Mouse (Mus musculus): ENCODE results near the gene 4930583I09Rik. TPM values are rescaled to one million over a fixed set of nuclear protein-coding genes. Genes with fewer than 3 reads are reported as not detected.

4930583I09Rik gene
- polyA plus RNA-seq, 1 experiment from 2014 or later: not detected

GRCm38 (mm10) chr17:64827482-64827881 lies 8.4 kb downstream of the 4930583I09Rik start:
- Histone ChIP-seq H3K4me2 (no peak overlapping the region), H3K36me3 (no peaks in the 10 kb centered on the region), H3K4me1 (no peaks in the 10 kb centered on the region), H3K9ac (no peak overlapping the region), H3K4me3 (no peak overlapping the region), H3K9me3 (no peaks in the 10 kb centered on the region), H3K27me3 (replicated peaks) (0 out of 2 replicates have a peak, but pooled peaks cover 9% of the 10 kb centered on the region), H3K27ac (replicated peaks) (no peak overlapping the region)
- 82% methylated on average over 5 of the region's 5 CpGs for WGBS
- ATAC-seq (ENCODE audit: extremely low read depth, insufficient number of reproducible peaks, low FRiP score, low TSS enrichment): no peak

GRCm38 (mm10) chr17:64826843-64827242 lies 9.0 kb downstream of the 4930583I09Rik start:
- no peak overlapping the region for H3K27ac ChIP-seq (replicated peaks)
- no peak overlapping the region for H3K4me3 ChIP-seq
- no peak overlapping the region for H3K9ac ChIP-seq
- H3K36me3 ChIP-seq: no peaks in the 10 kb centered on the region
- 0 out of 2 replicates have a peak, but pooled peaks cover 9% of the 10 kb centered on the region for H3K27me3 ChIP-seq (replicated peaks)
- no peak for ATAC-seq (ENCODE audit: extremely low read depth, insufficient number of reproducible peaks, low FRiP score, low TSS enrichment)
- H3K4me2 ChIP-seq: no peak overlapping the region
- WGBS: 67% methylated on average over 4 of the region's 4 CpGs
- H3K4me1 ChIP-seq: no peaks in the 10 kb centered on the region
- no peaks in the 10 kb centered on the region for H3K9me3 ChIP-seq

- Histone ChIP-seq H3K4me3 (no peak overlapping the region), H3K4me2 (no peak overlapping the region), H3K27me3 (replicated peaks) (0 out of 2 replicates have a peak, but pooled peaks cover 3% of the 10 kb centered on the region), H3K4me1 (no peaks in the 10 kb centered on the region), H3K9ac (no peak overlapping the region), H3K36me3 (no peaks in the 10 kb centered on the region), H3K9me3 (no peaks in the 10 kb centered on the region), H3K27ac (replicated peaks) (no peak overlapping the region)
- ATAC-seq (ENCODE audit: extremely low read depth, insufficient number of reproducible peaks, low FRiP score, low TSS enrichment): no peak
- 79% methylated on average over 5 of the region's 5 CpGs for WGBS
Observed at GRCm38 (mm10) chr17:64822561-64822960, 13.3 kb downstream of the 4930583I09Rik start.

GRCm38 (mm10) chr17:64820841-64821593 lies 14.9 kb downstream of the 4930583I09Rik start:
- WGBS: 67% methylated on average over 7 of the region's 7 CpGs

GRCm38 (mm10) chr17:64816298-64816697 lies 19.6 kb downstream of the 4930583I09Rik start:
- 80% methylated on average over 3 of the region's 3 CpGs for WGBS
- ATAC-seq (ENCODE audit: extremely low read depth, insufficient number of reproducible peaks, low FRiP score, low TSS enrichment): no peak
- no peak overlapping the region for H3K4me3 ChIP-seq

More at GRCm38 (mm10) chr17:64820841-64821593, 14.9 kb downstream of the 4930583I09Rik start:
- Histone ChIP-seq H3K27me3 (replicated peaks) (no peaks in the 10 kb centered on the region), H3K4me3 (no peak overlapping the region), H3K27ac (replicated peaks) (no peak overlapping the region), H3K9me3 (no peaks in the 10 kb centered on the region), H3K36me3 (no peaks in the 10 kb centered on the region), H3K9ac (no peak overlapping the region), H3K4me2 (no peak overlapping the region), H3K4me1 (no peaks in the 10 kb centered on the region)
- ATAC-seq (ENCODE audit: extremely low read depth, insufficient number of reproducible peaks, low FRiP score, low TSS enrichment): no peak

GRCm38 (mm10) chr17:64815806-64816205 lies 20.1 kb downstream of the 4930583I09Rik start:
- no peak overlapping the region for H3K4me2 ChIP-seq
- H3K36me3 ChIP-seq: no peaks in the 10 kb centered on the region
- no peaks in the 10 kb centered on the region for H3K9me3 ChIP-seq
- no peaks in the 10 kb centered on the region for H3K27me3 ChIP-seq (replicated peaks)
- no peaks in the 10 kb centered on the region for H3K4me1 ChIP-seq
- H3K9ac ChIP-seq: no peak overlapping the region
- no peak for ATAC-seq (ENCODE audit: extremely low read depth, insufficient number of reproducible peaks, low FRiP score, low TSS enrichment)
- WGBS: 65% methylated on average over 2 of the region's 2 CpGs
- no peak overlapping the region for H3K27ac ChIP-seq (replicated peaks)
- no peak overlapping the region for H3K4me3 ChIP-seq

More at GRCm38 (mm10) chr17:64816298-64816697, 19.6 kb downstream of the 4930583I09Rik start:
- no peak overlapping the region for H3K4me2 ChIP-seq
- H3K27ac ChIP-seq (replicated peaks): no peak overlapping the region
- no peaks in the 10 kb centered on the region for H3K36me3 ChIP-seq
- H3K27me3 ChIP-seq (replicated peaks): no peaks in the 10 kb centered on the region
- H3K4me1 ChIP-seq: no peaks in the 10 kb centered on the region
- no peaks in the 10 kb centered on the region for H3K9me3 ChIP-seq
- no peak overlapping the region for H3K9ac ChIP-seq

- no peaks in the 10 kb centered on the region for H3K9me3 ChIP-seq
- WGBS: 76% methylated on average over 6 of the region's 6 CpGs
- ATAC-seq (ENCODE audit: extremely low read depth, insufficient number of reproducible peaks, low FRiP score, low TSS enrichment): no peak
- H3K27me3 ChIP-seq (replicated peaks): no peaks in the 10 kb centered on the region
- no peak overlapping the region for H3K9ac ChIP-seq
- H3K36me3 ChIP-seq: no peaks in the 10 kb centered on the region
- H3K4me1 ChIP-seq: no peaks in the 10 kb centered on the region
- H3K4me2 ChIP-seq: no peak overlapping the region
- no peak overlapping the region for H3K4me3 ChIP-seq
- H3K27ac ChIP-seq (replicated peaks): no peak overlapping the region
Observed at GRCm38 (mm10) chr17:64813568-64813967, 22.3 kb downstream of the 4930583I09Rik start.

- no peak overlapping the region for H3K9ac ChIP-seq
- H3K27me3 ChIP-seq (replicated peaks): peaks cover 35% of the 10 kb centered on the region
- H3K4me1 ChIP-seq: peaks cover 13% of the 10 kb centered on the region
- no peak overlapping the region for H3K4me2 ChIP-seq
- H3K27ac ChIP-seq (replicated peaks): no peak overlapping the region
- no peak overlapping the region for H3K4me3 ChIP-seq
- 38% methylated on average over 8 of the region's 8 CpGs for WGBS
- ATAC-seq (ENCODE audit: extremely low read depth, insufficient number of reproducible peaks, low FRiP score, low TSS enrichment): no peak
- H3K36me3 ChIP-seq: no peaks in the 10 kb centered on the region
- H3K9me3 ChIP-seq: no peaks in the 10 kb centered on the region
Observed at GRCm38 (mm10) chr17:64806035-64806589, 29.8 kb downstream of the 4930583I09Rik start.

GRCm38 (mm10) chr17:64804375-64805124 lies 31.3 kb downstream of the 4930583I09Rik start:
- Histone ChIP-seq H3K4me1 (peaks cover 13% of the 10 kb centered on the region), H3K9ac (no peak overlapping the region), H3K27ac (replicated peaks) (no peak overlapping the region), H3K4me3 (no peak overlapping the region), H3K4me2 (no peak overlapping the region), H3K27me3 (replicated peaks) (peaks cover 35% of the 10 kb centered on the region), H3K9me3 (no peaks in the 10 kb centered on the region), H3K36me3 (no peaks in the 10 kb centered on the region)
- 73% methylated on average over 13 of the region's 13 CpGs for WGBS
- no peak for ATAC-seq (ENCODE audit: extremely low read depth, insufficient number of reproducible peaks, low FRiP score, low TSS enrichment)

- ATAC-seq (ENCODE audit: extremely low read depth, insufficient number of reproducible peaks, low FRiP score, low TSS enrichment): no peak
- H3K27me3 ChIP-seq (replicated peaks): peaks cover 35% of the 10 kb centered on the region
- peaks cover 13% of the 10 kb centered on the region for H3K4me1 ChIP-seq
- H3K9ac ChIP-seq: no peak overlapping the region
- no peaks in the 10 kb centered on the region for H3K36me3 ChIP-seq
- H3K4me2 ChIP-seq: no peak overlapping the region
- no peak overlapping the region for H3K27ac ChIP-seq (replicated peaks)
- H3K9me3 ChIP-seq: no peaks in the 10 kb centered on the region
- H3K4me3 ChIP-seq: no peak overlapping the region
- 60% methylated on average over 7 of the region's 7 CpGs for WGBS
Observed at GRCm38 (mm10) chr17:64802956-64803275, 33.0 kb downstream of the 4930583I09Rik start.

- Histone ChIP-seq H3K27me3 (replicated peaks) (peaks cover 31% of the 10 kb centered on the region), H3K4me3 (no peak overlapping the region), H3K9me3 (no peaks in the 10 kb centered on the region), H3K9ac (no peak overlapping the region), H3K4me1 (peaks cover 13% of the 10 kb centered on the region), H3K4me2 (peak overlapping the region; percentile 5; the same call in 1 of the 2 replicates), H3K36me3 (no peaks in the 10 kb centered on the region), H3K27ac (replicated peaks) (no peak overlapping the region)
- WGBS: 42% methylated on average over 11 of the region's 11 CpGs
- ATAC-seq (ENCODE audit: extremely low read depth, insufficient number of reproducible peaks, low FRiP score, low TSS enrichment): no peak
Observed at GRCm38 (mm10) chr17:64802168-64802955, 33.5 kb downstream of the 4930583I09Rik start.
